Mouse (Mus musculus): ENCODE results near the gene Trim45.

Trim45 gene

DNA sequence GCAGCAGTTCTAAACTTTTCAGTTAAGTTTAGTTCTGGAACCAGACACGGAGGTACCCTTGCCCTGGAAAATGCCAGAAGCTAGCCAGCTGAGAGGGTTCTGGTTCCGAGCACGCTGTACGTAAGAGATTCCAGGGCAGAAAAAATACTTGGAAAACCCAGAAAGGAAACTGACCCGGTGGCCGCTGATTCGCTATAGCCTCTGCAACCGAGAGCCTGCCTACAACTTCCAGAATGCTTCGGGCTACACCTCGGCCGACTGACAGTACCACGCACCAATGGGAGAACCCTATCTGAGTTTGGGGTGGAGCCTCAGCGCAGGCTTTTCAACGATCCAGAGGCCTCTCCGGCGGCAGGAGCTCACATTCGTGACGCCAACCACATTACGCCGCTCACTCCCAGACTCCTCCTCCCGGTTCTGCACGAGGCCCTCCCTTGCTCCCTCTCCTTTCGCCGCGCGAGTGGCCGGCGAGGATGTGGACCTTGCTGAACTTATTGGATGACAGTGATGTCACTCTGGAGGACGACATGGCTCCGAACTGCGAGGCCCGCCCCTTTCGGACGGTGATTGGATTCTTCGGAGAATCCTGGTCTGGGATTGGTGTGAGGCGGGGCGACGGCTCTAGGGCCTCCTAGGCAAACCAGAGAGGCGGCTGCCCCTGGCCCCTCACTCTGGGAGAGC lies at the start of gene Trim45:
Gene Trim45, plus strand, starts transcription at position 378 of the 681 bp plus-strand sequence.
- peak; percentile 98 for DNase-seq

DNA sequence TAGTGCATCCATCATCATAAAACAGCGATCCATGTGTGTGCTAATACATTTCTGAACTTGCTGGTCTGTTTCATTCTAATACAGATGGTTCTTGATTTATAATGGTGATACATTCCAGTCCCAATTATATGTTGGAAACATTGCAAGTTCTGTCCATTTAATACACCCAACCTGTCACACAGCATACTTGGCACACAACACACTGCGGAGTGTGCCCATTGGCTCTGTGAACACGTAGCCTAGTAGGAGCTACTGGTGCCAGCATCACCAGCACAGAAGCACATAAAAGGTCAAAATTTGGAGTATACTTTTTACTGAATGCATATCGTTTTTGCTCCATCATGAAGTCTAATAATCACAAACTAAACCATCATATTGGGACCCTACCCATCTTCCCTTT lies 44.9 kb upstream of the Trim45 start:
- DNase-seq, result no peak

DNA sequence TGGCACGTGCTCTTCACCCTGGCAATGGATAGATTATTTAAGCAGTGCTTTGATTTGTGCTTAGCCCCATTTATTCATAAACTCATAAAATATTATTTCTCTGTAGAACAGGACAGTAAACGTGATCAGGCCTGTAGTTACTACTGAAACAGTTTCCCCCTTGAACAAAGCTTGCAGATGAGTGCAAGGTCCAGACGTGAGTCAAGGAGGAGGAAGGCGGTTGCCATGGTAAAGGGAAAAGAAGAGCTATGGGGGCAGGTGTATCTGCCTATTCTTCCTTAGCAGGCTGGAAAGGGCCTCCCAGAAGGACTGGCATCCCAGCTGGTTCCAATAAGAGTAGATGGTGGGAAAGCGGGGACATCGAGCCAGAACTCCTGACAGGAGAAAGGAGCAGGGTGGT lies 40.6 kb upstream of the Trim45 start:
- no peak for DNase-seq

DNA sequence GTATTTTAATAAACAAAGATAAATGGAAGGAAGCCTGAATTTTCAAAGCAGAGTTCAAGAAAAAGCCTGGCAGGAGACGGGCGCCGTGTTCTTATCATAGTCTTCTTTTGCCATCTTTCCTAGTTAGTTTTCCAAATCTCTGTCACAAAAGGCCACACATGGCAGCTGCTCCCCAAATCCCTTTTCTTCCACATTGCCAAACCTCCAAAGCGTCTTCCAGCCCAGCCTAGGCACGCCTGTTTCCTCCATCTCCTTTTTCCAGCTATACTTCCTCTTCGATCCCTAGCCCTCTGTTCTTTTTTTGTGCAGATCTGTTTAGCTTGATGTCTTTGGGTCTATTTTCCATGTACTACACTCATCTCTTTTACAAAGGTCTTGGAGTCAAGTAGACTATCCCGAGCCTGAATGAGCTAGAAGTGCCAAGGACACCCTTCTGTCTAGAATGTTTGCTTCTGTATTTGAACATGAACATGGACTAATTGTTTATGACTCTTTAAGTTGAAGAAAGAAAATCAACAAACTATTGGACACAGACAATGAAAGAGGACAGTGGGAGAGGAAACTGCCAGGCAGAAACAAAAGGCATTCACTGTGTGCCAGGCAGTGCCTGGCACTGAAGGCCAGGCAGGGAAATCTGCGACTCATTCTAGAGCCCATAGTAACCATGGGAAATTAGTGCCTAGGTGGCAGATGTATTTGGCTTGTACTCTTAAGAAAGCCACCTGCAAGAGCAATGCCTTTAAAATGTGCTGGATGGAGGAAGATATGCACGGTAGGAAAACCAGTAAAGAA lies 40.0 kb upstream of the Trim45 start:
- DNase-seq, result no peak

DNA sequence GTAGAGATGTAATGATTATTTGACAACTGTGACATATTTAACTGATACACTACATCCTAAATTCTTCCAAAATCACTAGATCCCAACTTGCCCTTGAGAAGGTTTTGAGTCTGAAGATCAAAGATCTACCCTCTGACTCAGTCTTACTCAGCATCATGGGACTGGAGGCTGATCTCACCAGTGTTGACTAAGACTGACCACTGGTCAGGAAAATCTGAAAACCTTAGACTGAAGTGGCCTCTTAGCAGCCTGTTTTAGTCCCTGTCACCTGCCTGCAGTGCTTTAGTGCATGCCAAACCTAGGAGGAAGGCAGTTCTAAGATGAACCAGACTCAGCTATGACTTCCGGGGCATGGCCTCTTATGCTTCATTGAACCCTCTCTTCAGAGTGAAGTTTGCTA lies 32.8 kb upstream of the Trim45 start:
- DNase-seq, result no peak

DNA sequence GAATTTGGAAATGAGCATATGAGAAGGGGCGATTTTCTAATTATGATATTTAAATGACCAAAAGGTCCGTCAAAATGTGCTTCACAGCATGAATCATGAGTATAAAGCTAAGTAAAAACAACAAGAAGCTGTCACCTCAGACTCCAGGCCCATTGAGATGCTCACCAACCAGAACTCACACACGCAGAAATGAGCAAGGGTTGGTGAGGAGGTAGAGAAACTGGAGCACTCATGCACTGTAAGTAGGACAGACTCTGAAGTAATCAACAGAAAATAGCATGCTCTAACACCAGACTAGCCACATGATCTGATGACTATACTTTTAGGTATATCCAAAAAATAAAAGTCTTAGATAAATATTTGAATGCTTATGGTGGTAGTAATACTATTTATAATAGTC lies 31.6 kb upstream of the Trim45 start:
- DNase-seq, result no peak

DNA sequence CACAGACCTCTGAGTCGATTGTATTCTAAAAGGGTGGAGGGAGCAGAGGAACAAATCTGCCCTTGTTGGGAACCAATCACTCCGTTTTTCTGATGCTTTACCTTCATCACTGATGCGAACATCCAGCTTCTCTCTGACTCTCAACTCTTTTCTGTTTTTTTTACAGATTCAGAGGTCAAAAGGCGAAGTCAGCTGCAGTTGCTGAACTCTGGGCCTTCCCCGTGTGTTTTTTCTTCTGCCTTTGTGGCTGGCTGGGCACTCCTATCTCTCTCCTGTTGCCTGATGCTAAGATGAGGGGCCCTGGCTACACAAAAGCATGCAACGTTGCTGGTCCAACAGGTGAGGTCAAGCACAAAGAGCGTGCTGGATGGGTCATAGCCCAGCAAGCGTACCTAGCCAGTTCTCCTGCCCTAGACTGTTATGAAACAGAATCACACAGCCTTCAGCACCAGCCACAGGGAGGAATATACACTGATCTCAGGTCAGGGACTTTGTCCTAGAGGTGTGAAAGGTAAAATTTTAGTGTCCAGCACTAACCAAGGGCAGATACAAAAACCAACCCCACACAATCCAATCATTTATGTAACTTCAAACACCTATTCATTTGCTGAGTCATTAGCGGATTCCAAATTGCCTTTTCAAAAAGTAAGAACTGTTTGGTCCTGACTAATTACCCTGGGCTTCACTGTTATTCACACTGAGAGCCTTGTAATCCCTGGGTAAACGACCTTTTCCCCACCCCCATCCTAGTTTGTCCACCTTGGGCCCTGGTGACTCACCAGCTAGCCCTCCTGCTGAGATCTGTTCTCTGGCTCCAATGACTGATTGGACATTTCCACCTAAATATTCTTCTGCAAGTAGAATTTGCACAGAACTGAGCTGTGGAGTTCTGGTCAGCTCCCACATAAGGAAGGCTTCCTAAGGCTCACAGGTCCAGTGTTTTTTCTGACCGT lies 29.3 kb upstream of the Trim45 start:
- peak; percentile 2 for DNase-seq

DNA sequence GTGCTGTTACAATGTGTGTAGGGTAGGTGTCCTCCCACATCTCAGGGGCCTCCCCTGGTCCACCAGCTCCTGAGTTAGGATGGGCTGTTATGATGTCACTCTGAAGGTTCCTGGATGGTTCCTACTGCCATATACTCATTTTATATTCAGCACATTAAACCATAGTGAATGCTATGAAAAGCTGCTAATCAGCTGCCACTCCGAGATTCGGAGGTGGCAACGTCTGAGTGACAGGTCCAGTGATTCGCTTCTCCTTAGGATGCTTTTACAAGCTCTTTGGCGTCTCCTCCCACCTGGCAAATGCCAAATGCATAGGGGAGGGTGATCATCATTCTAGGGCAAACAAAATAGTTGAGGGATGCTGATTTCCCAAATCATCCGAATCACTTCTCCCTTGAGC lies 26.5 kb upstream of the Trim45 start:
- DNase-seq, result no peak

DNA sequence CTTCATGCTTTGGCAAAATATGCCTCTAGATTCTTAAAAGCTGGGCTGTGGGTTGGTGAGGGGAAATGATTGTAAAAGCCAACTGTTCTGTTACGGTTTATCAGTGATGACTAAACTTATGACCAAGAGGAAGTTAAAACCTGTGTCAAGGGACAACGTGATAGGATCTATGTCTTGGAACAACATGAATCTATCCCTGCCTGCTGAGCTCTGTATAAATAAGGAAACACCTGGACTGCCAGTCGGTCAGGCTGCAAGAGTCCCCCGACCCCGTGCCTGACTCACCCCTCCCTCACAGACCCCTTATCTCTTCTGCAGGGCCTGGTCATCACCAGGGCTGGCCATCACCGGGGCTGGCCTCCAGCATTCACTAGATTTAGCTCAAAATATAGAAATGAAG lies 15.9 kb upstream of the Trim45 start:
- DNase-seq, result no peak

DNA sequence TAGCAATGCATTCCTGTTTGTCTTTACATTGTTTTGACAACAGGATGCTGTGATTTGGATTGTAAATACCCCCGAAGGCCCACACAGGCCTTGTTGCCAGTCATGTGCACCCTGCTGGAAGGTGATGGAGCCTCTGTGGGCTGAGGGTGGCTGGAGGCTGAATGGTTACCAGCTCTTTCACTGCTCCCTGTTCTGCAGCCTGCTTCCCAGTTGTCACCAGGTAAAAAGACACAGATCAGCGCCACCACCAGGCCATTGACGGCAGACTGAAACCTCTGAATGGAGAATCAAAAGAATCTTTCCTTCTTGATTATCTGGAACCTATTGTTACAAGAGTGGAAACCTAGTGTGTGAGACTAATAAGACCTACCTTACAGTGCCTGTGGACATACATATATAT lies 15.1 kb upstream of the Trim45 start:
- DNase-seq, result no peak

DNA sequence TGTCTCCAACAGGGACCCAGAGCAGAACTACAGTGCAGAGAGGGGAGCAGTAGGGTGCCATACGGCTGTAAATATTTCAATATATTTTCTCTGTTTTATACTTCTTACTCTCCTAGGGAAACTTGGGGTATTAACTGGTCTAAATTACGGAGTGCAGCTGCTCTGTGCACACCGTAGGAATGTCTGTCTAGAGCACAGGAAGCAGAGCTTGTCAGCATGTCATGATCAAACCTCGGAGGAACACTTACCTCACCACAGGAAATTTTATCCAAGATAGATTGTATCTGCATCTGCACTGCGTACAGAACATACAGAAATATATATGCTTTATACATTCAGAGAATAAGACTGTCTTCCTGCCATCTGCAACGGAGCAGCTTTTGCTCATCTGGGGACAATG lies 13.4 kb upstream of the Trim45 start:
- DNase-seq, result no peak

DNA sequence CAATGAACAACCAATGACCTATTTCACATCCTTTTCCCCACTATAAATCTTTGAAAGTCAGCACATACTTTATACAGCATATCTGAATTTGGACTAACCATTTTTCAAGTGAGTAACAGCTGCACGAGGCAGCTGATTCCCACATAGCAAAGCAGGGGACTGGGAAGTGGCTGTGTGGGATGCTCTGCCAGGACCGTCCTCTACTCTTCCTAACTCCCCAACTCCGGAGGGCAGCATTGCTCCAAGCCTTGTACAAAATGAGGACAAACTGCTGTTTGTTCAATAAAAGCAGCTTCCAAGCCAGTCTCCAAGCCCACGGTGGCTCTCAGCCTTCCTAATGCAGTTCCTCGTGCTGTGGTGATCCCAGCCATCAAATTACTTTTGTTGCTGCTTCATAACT lies 11.4 kb upstream of the Trim45 start:
- no peak for DNase-seq

DNA sequence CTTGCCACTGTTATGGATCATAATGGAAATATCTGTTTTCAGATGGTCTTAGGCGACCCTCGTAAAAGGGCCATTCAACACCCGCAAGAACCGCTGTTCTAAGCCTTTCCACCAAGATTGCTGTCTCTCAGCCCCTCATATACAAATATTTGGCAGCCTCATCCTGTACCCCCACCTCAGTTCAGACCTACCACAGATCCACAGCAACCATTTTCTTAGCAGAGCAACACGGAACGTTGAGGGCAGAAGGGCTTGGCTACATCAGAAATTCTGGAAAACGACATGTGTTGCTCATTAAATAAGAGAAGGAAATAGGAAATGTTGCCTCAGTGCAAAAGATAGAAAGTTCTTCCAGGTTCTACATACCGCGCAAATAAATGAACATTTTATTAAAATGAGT lies 11.0 kb upstream of the Trim45 start:
- no peak for DNase-seq

DNA sequence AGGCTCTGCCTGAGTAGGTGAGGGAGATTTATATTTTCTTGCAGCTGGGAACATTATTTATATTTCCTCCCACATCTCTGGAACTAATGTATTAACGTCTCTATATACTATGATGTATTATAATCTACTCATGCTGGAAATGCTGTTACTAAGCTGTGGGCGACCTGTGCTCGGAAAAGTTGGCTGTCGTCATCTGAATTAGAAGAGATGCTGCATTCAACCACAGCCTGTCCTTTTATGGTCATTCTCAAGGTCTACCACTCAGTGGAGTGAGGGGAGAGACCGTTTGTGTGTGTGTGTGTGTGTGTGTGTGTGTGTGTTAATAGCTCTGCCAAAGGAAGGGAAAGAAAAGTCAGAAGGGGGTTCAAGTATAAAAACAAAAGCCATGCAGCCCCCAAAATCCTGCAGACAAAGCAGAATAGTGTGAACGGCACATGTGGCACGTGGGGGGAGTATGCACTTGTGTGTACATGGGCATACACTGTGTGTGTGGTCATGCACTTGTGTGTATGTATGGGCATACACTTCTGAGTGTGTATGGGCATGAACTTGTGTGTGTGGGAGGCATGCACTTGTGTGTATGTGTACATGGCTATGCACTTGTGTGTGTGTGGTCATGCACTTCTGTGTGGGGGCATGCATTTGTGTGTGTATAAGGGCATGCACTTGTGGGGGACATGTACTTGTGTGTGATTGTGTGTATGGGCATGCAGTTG lies 10.3 kb upstream of the Trim45 start:
- DNase-seq, result no peak

DNA sequence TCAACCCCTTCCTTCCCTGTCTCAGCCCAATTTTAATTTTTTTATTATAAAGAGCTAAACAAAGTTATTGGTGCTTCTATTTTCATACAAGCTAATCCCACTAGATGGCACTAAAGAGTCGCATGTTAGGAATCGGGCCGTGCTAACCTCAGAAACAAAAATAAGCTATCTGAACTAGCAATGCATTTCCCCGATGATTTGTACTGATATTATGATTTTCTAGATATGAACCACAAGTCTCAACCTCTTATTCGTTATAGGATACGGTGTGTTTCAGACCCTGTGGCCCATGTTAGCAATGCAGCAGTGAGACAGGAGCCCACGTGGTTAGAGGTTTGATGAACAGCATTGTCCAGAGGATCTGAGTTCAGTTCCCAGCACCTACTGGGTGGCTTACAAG lies 5.2 kb upstream of the Trim45 start:
- no peak for DNase-seq

DNA sequence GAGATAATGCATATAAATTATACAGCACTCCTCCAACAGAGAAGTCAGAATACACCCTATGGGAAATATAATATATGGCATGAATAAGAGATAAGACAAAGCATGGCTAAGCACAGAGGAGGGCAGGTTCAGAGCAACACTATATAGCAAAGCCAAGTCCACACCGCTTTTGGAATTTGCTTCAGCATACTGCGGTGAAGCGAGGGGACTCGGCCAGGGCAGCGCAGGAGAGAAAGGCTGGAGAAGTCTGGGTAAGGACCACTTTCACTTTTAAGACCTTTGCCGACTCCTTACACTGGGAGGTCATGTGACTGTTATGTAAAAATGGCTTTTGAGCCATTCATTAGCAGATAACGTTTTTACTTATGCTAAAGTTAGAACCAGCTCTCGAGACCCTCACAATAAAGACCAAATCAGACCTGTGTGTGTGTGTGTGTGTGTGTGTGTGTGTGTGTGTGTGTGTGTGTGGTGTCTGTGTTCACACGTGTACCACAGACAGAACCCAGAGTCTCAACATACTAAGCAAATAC lies 1.3 kb upstream of the Trim45 start:
- no peak for DNase-seq

DNA sequence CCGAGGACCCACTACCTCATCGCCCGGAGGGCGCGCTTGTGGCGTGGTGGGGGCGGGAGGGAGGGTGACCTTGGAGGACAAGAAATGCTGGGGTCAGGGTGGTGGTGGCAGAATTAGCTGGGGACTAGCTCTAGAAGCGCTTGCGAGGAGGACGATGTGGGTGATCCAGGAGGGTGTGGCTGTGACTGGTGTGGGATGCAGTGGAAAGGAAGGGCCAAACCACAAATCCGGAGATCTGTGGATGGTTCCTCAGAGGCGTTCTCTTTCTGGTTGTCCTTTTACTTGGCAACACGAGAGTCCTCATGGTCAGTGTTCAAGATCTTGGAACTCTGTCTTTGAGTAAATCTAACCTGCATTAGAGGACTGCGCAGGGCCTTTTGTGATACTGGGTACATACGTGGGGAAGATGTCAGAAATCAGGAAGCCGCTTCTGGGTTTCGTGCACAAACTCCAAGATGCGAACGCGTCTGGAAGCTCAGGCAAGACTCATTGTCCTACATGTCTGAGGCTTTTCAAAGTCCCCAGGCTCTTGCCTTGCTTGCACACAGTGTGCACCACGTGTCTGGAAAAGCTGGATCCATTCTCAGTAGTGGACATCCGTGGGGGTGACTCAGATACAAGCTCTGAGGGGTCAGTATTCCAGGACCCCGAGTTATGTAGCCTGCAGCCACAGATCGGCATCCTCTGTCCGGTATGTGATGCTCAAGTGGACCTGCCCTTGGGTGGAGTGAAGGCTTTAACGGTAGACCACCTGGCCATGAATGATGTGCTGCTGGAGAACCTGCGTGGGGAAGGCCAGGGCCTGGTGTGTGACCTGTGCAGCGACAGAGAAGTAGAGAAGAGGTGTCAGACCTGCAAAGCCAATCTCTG lies 739 bp downstream of the Trim45 start:
- DNase-seq, result peak; percentile 25

DNA sequence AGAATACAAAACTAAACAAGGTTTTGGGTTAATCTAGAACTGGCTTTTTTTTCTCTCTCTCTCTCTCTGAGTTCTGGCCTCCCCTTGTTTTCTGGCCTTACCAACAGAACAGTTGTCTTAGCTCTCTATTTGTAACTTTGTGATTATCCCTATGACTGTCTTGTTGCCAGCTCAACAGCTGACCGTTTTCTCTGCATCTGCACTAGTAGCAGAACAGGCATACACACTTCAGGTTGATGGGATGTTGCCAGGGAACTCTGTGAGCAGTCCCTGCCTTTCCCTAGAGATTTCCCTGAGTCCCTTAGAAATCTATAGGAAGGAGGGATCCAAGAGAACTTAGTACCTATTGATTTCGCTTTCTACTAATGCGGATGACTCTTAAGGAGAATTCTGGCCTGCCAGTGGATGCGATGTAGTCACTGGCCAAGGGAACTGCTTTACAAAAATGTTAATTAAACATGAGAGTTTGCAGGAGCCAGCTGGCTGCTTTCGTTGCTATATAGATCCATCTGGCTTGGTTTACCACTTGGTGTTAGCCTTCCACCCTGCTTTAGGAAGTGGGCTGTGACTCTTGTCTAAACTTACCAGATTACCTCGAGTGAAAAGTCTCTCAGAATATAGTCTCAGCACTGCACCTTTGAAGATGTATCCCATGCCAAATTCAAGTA lies 2.2 kb downstream of the Trim45 start:
- DNase-seq, result no peak

DNA sequence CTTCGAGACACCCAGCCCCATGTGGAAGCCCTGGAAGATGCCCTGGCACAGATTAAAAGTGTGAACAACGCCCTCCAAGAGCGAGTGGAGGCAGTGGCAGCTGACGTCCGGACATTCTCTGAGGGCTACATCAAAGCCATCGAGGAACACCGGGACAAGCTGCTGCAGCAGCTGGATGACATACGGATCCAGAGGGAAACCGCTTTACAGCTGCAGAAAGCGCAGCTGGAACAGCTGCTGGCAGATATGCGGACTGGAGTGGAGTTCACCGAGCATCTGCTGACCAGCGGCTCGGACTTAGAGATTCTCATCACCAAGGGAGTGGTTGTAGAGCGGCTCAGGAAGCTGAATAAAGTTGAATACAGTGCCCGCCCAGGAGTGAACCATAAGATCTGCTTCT lies 3.2 kb downstream of the Trim45 start:
- no peak for DNase-seq

DNA sequence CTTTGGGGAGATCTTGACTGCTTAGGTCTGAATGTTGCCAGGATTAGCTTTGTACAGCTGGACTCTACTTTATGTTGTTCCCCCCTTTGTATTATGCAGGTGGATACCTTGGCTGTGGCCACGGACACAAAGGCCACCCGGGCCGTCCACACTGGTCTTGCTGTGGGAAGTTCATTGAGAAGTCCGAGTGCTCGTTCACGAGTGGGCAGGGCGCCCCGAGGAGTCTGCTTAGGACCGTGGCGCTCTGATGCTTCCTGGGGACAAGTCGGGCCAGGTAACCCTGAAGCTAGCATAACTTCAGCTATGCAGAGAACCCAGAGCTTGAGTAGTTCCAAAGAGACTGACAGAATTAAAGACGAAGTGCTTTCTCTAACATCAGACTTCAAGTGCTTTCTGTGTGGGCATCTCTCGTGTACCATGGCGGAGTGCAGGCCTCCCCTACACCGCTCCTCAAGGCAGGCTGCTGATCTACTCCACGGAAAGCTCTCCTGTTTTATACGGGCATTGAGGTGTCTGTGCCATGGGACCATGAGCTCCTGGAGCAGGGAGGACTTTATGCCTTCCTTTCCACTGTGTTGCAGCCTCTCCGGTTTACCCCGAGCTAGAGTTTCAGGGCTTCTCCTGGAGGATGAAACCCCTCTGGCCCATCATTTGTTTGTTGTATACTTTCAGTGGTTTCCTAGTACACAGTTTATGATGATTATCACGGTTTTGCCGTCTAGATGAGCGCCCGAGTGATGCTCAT lies 9.5 kb downstream of the Trim45 start:
- no peak for DNase-seq

All from cerebellum, adult 8-10 months (tissue).